Mouse (Mus musculus) forebrain, embryonic 14.5 days (tissue): ENCODE measurements at regions not wholly inside any gene's neighbourhood (a gene's known extent, or its start where the extent isn't known, plus 50 kb on each side); places are given as distances from the start of the nearest gene placed in this dataset.

ENCODE experiments used
- ATAC-seq: fragments of 200-750 bp; cut with Nextera tagmentation; 2 replicates; pipeline ENCODE4 v1.8.0; 2017; ENCODE audit warnings: mild to moderate bottlenecking, moderate library complexity
- DNase-seq: peaks from one replicate; pipeline ENCODE4 v3.0.0-alpha.2; 2015; ENCODE audit warnings: low spot score
- H3K27ac ChIP-seq: fragments of 300-500 bp; sonication (generic); 2 replicates; pipeline ENCODE4 v1.5.1; 2014; ENCODE audit warnings: low read depth, mild to moderate bottlenecking, control low read depth, low read length, moderate library complexity
- H3K27me3 ChIP-seq: fragments of 300-500 bp; sonication (generic); replicated peaks from 2 replicates; pipeline ENCODE4 v1.6.1; 2014; ENCODE audit warnings: low read length, control low read depth, mixed read lengths; ENCODE audit not compliant: control insufficient read depth, insufficient read depth
- H3K36me3 ChIP-seq: fragments of 300-500 bp; sonication (generic); 2 replicates; pipeline ENCODE4 v1.6.1; 2014; ENCODE audit warnings: low read length, control low read depth; ENCODE audit not compliant: control insufficient read depth, insufficient read depth
- H3K4me1 ChIP-seq: fragments of 300-500 bp; sonication (generic); 2 replicates; pipeline ENCODE4 v1.6.1; 2014; ENCODE audit warnings: antibody characterized with exemption, low read length, control low read depth; ENCODE audit not compliant: control insufficient read depth, insufficient read depth
- H3K4me2 ChIP-seq: fragments of 300-500 bp; sonication (generic); 2 replicates; pipeline ENCODE4 v1.6.1; 2014; ENCODE audit warnings: mild to moderate bottlenecking, control low read depth, low read length
- H3K4me3 ChIP-seq: fragments of 300-500 bp; sonication (generic); 2 replicates; pipeline ENCODE4 v1.5.1; 2014; ENCODE audit warnings: low read depth, low read length, control low read depth
- H3K9ac ChIP-seq: fragments of 300-500 bp; sonication (generic); 2 replicates; pipeline ENCODE4 v1.6.1; 2014; ENCODE audit warnings: mild to moderate bottlenecking, low read length, control low read depth, moderate library complexity
- H3K9me3 ChIP-seq: fragments of 300-500 bp; sonication (generic); replicated peaks from 2 replicates; pipeline ENCODE4 v1.6.1; 2016; ENCODE audit warnings: low read length, control low read depth, mixed read lengths; ENCODE audit not compliant: control insufficient read depth
- WGBS: fragments of 180-500 bp; shearing (Covaris S2); extraction: QIAGEN DNeasy Blood & Tissue Kit; methylation state at CpG from one replicate; pipeline ENCODE4 v1.1.7; 2014; 5-methylcytosine and 5-hydroxymethylcytosine counted together

DNA sequence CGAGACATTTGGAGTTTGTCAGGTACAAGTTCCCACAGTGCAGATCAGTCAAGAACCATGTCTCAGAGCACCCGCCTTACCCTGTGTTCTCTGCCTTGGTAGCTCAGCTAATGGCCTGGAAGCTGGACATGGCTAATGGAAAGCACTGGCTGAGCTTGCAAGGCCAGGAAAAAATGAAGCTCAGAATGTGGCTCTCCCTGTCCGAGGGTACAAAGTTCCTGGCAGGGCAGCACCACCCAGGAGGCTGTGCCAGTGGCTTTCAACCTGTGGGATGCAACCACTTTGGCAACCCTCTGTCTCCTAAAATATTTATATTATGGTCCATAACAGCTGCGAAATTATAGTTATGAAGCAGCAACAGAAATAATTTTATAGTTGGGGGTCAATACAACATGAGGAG lies 354.6 kb upstream of the Arid1b start:
- DNase-seq = no peak
- Histone ChIP-seq H3K27ac (no peak overlapping the region), H3K9ac (no peak overlapping the region), H3K4me3 (no peak overlapping the region), H3K27me3 (no peaks in the 10 kb centered on the region), H3K36me3 (no peaks in the 10 kb centered on the region), H3K4me1 (peaks cover 6% of the 10 kb centered on the region; the same call in 1 of the 2 replicates), H3K9me3 (no peaks in the 10 kb centered on the region), H3K4me2 (no peak overlapping the region)
- WGBS = 94% methylated on average over 4 of the region's 4 CpGs
- no peak for ATAC-seq

DNA sequence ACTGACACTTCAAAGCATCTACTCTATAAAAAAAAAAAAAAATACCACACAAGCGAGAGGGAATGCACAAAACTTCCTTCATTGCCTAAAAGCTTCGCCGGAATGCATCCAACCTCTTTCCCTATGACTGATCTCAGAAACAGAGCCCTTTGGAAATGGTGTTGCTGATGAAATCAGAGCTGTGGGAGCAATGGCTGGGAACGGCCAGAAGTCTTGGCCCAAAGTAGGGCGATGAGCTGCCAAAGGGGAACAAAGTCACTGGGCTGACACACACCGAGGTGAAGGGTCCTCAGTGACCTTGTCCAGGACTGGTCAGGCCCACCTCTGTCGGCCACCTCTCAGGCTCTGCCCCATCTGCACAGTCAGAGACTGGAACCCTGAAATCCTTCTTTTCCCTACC lies 353.6 kb upstream of the Arid1b start:
- DNase-seq (no peak), ATAC-seq (no peak)
- Histone ChIP-seq H3K4me1 (peaks cover 6% of the 10 kb centered on the region; the same call in 1 of the 2 replicates), H3K27ac (no peak overlapping the region), H3K36me3 (no peaks in the 10 kb centered on the region), H3K9ac (no peak overlapping the region), H3K4me3 (no peak overlapping the region), H3K27me3 (no peaks in the 10 kb centered on the region), H3K9me3 (no peaks in the 10 kb centered on the region), H3K4me2 (no peak overlapping the region)
- WGBS = 91% methylated on average over 7 of the region's 7 CpGs

DNA sequence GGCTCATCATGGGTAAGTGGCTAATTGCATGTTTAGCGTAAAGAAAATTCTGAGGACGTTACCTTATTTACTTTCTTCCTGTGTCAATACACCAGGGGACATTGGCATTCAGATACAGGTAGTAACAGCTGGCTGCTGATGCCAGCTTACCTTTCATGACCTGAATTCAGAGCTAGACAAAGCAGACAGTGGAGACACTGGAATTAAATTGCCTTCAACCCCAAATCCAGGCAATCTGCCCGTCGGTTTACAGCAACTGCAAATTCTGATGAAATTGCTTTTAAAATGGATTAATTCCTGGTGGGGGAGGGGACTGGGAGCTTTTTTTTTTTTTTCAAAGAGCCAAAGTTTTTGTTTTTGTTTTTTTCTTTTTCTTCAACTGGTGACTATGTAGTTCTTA lies 353.0 kb upstream of the Arid1b start:
- Histone ChIP-seq H3K27me3 (no peaks in the 10 kb centered on the region), H3K4me3 (no peak overlapping the region), H3K36me3 (no peaks in the 10 kb centered on the region), H3K27ac (no peak overlapping the region), H3K9ac (no peak overlapping the region), H3K9me3 (no peaks in the 10 kb centered on the region), H3K4me2 (no peak overlapping the region), H3K4me1 (peaks cover 6% of the 10 kb centered on the region; the same call in 1 of the 2 replicates)
- DNase-seq = no peak
- 63% methylated on average over 4 of the region's 4 CpGs for WGBS
- ATAC-seq = no peak

DNA sequence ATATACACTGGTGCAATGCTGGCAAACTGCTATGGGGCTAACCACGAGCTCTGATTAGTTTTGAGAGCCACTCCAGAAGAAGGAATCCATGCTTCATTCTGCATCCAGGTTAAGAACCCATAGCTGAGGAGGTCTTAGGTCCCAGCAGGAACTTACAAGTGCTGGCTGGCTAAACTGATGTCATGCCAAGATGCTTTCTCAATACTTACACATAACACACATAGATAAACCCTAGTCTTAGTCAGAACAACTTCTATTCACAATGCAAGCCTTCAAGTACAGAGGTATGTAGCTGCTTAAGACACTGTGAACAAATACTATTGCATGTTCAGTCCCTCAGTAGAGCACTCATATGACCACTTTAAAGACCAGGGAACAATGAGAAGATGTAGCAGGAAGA lies 352.1 kb upstream of the Arid1b start:
- DNase-seq = no peak
- Histone ChIP-seq H3K36me3 (no peaks in the 10 kb centered on the region), H3K27me3 (no peaks in the 10 kb centered on the region), H3K4me3 (no peak overlapping the region), H3K27ac (no peak overlapping the region), H3K4me2 (no peak overlapping the region), H3K4me1 (peaks cover 1% of the 10 kb centered on the region; the same call in 1 of the 2 replicates), H3K9ac (no peak overlapping the region), H3K9me3 (no peaks in the 10 kb centered on the region)
- no peak for ATAC-seq
- 69% methylated on average over 1 of the region's 1 CpGs for WGBS

DNA sequence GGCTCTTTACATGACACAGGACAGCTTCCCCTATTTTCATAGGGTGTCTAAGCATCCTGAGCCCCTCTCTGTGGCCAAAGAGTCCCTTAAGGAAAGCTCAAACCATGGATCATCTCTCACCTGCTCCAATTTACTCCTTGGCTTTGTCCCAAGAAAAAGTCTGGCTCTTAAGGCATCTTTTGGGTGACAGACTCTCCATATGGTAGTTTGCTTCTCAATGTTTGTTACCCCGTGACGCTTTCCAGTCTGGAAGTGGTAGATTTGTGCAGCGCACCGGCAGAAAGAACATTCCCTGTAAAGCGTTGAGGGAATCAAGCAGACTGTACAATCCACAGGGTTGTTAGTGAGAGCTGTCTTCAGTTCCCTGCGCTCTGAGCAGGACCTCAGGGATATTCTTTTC lies 350.8 kb upstream of the Arid1b start:
- DNase-seq (peak; percentile 81), ATAC-seq (peak; percentile 70; the same call in 1 of the 2 replicates)
- 66% methylated on average over 6 of the region's 6 CpGs for WGBS
- H3K4me3 ChIP-seq = no peak overlapping the region
- H3K27ac ChIP-seq = no peak overlapping the region
- no peak overlapping the region for H3K9ac ChIP-seq
- H3K9me3 ChIP-seq = no peaks in the 10 kb centered on the region
- no peaks in the 10 kb centered on the region for H3K36me3 ChIP-seq
- no peaks in the 10 kb centered on the region; the same call in 1 of the 2 replicates for H3K4me1 ChIP-seq
- no peak overlapping the region for H3K4me2 ChIP-seq
- no peaks in the 10 kb centered on the region for H3K27me3 ChIP-seq

DNA sequence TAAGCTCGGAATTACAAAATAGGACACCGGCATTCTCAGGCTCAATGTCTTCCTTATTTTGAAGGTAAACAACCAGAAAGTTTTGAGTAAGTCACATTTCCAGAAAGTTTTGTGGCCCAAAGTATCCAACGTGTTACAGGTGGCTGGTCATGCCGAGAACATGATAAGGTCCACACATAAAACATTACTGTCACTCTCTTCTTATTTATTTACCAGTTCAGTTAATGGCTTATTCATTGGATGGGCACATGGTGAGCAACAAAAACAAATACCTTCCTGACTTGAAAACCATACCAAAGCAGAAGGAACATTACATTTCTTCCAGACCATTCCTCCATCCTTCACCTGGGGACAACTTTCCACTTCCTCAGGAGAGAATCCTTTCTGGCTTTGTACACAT lies 345.5 kb upstream of the Arid1b start:
- WGBS = 91% methylated on average over 4 of the region's 4 CpGs
- H3K4me2 ChIP-seq = no peak overlapping the region
- no peak overlapping the region for H3K4me3 ChIP-seq
- ATAC-seq (no peak), DNase-seq (no peak)
- H3K9me3 ChIP-seq = no peaks in the 10 kb centered on the region
- no peaks in the 10 kb centered on the region for H3K4me1 ChIP-seq
- no peaks in the 10 kb centered on the region for H3K36me3 ChIP-seq
- H3K27ac ChIP-seq = no peak overlapping the region
- H3K9ac ChIP-seq = no peak overlapping the region
- H3K27me3 ChIP-seq = no peaks in the 10 kb centered on the region

DNA sequence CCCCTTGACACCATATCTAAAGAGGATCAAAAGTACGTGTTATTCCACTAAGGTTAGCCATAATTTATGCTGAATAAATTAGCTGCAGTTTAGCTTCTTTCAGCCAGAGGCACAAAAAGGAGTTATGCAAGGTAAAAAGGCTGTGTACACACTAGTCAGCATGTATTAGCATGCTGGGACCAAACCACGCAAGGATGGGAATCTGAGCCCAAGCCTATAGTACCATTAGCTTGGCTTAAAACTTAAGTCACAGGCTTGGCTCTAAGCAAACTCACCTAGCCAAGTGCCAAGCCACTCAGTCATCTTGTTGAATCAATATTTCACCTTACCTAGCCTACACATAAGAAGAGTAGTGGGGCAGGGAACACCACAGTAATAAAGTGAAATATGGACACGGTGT lies 339.9 kb upstream of the Arid1b start:
- no peaks in the 10 kb centered on the region for H3K9me3 ChIP-seq
- no peak overlapping the region for H3K27ac ChIP-seq
- H3K4me1 ChIP-seq = no peaks in the 10 kb centered on the region
- no peak overlapping the region for H3K4me3 ChIP-seq
- no peaks in the 10 kb centered on the region for H3K27me3 ChIP-seq
- DNase-seq = no peak
- WGBS = 59% methylated on average over 3 of the region's 3 CpGs
- no peak overlapping the region for H3K4me2 ChIP-seq
- H3K9ac ChIP-seq = no peak overlapping the region
- no peaks in the 10 kb centered on the region for H3K36me3 ChIP-seq
- no peak for ATAC-seq

DNA sequence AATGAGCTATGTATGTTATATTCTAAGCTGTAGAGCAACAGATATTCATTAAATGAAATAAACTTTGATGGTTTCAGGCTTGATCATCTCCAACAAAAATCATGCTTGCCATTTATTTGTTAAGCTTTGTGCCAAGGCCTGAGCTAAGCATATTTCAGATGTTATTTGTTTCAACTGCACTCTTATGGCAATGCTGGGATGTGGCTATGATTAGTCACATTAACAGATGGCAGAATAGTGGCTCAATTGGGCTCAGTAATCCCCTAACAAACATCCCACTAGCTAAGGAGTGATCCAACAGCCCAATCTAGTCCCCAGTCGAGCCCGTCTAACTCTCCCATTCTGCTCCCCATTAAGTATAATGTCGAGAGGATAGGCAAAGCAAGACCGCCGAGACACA lies 332.1 kb upstream of the Arid1b start:
- WGBS = 88% methylated on average over 5 of the region's 5 CpGs
- no peak for ATAC-seq

DNA sequence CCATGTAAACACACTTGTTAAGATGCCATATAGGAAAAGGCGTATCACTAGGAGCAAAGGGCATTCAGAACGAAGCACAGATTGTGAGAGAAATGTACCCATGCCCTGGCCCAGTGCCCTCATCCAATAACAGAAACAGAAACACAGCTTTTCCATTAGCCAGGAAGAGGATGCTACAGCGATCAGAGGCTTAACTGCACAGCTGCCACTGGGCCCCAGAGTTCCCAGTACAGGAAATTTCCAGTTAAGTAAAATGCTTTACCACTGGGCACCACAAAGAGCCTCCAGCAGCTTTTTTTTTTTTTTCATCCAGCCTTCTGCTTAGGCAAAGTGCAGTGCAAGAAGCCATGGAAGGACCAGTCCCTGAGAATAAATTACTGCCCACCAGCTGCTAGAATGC lies 325.6 kb upstream of the Arid1b start:
- Histone ChIP-seq H3K36me3 (no peaks in the 10 kb centered on the region), H3K9ac (no peak overlapping the region), H3K9me3 (no peaks in the 10 kb centered on the region), H3K27me3 (no peaks in the 10 kb centered on the region), H3K4me1 (no peaks in the 10 kb centered on the region), H3K27ac (no peak overlapping the region), H3K4me2 (no peak overlapping the region), H3K4me3 (no peak overlapping the region)
- ATAC-seq = peak; percentile 34; the same call in 1 of the 2 replicates
- DNase-seq = peak; percentile 43
- 50% methylated on average over 3 of the region's 3 CpGs for WGBS

More for the DNA sequence above, 332.1 kb upstream of the Arid1b start:
- no peak overlapping the region for H3K4me3 ChIP-seq
- no peaks in the 10 kb centered on the region for H3K36me3 ChIP-seq
- no peak overlapping the region for H3K27ac ChIP-seq
- H3K27me3 ChIP-seq = no peaks in the 10 kb centered on the region
- no peak for DNase-seq
- H3K4me2 ChIP-seq = no peak overlapping the region
- H3K4me1 ChIP-seq = no peaks in the 10 kb centered on the region
- H3K9ac ChIP-seq = no peak overlapping the region
- H3K9me3 ChIP-seq = no peaks in the 10 kb centered on the region
